Mouse (Mus musculus): ENCODE data around the gene Ccndbp1. TPM values are rescaled to one million over a fixed set of nuclear protein-coding genes. Genes with fewer than 3 reads are reported as not detected.

Gene Ccndbp1
- polyA plus RNA-seq, 1 experiment from 2014 or later, result 53.6 TPM

- WGBS, result 100% methylated on average over 1 of the region's 1 CpGs
Observed at GRCm38 (mm10) chr2:121039382-121039781, 31.2 kb downstream of the Ccndbp1 start.

GRCm38 (mm10) chr2:121041098-121041497, 32.9 kb downstream of the Ccndbp1 start:
- no peak overlapping the region for H3K27ac ChIP-seq (ENCODE audit: low read depth, low read length)
- H3K9me3 ChIP-seq (ENCODE audit: control insufficient read depth, low read length), result no peaks in the 10 kb centered on the region
- H3K4me2 ChIP-seq (replicated peaks; ENCODE audit: low read depth, low read length), result no peak overlapping the region
- no peak overlapping the region for H3K4me3 ChIP-seq (ENCODE audit: low read length)
- 38% methylated on average over 5 of the region's 5 CpGs for WGBS
- H3K4me1 ChIP-seq (ENCODE audit: control insufficient read depth, insufficient read depth, low read length), result no peaks in the 10 kb centered on the region
- H3K9ac ChIP-seq (ENCODE audit: low read depth, low read length), result no peak overlapping the region
- no peaks in the 10 kb centered on the region for H3K27me3 ChIP-seq (ENCODE audit: control insufficient read depth, insufficient read depth, low read length)
- ATAC-seq (ENCODE audit: low FRiP score, low TSS enrichment), result no peak
- no peaks in the 10 kb centered on the region for H3K36me3 ChIP-seq (ENCODE audit: control insufficient read depth, insufficient read depth, low read length)

More at GRCm38 (mm10) chr2:121039382-121039781, 31.2 kb downstream of the Ccndbp1 start:
- H3K4me2 ChIP-seq (replicated peaks; ENCODE audit: low read depth, low read length), result no peak overlapping the region
- no peak for ATAC-seq (ENCODE audit: low FRiP score, low TSS enrichment)
- H3K36me3 ChIP-seq (ENCODE audit: control insufficient read depth, insufficient read depth, low read length), result no peaks in the 10 kb centered on the region
- no peak overlapping the region for H3K9ac ChIP-seq (ENCODE audit: low read depth, low read length)
- H3K27ac ChIP-seq (ENCODE audit: low read depth, low read length), result no peak overlapping the region
- no peaks in the 10 kb centered on the region for H3K9me3 ChIP-seq (ENCODE audit: control insufficient read depth, low read length)
- no peak overlapping the region for H3K4me3 ChIP-seq (ENCODE audit: low read length)
- H3K4me1 ChIP-seq (ENCODE audit: control insufficient read depth, insufficient read depth, low read length), result no peaks in the 10 kb centered on the region
- H3K27me3 ChIP-seq (ENCODE audit: control insufficient read depth, insufficient read depth, low read length), result no peaks in the 10 kb centered on the region

- 77% methylated on average over 4 of the region's 4 CpGs for WGBS
- no peak overlapping the region for H3K4me3 ChIP-seq (ENCODE audit: low read length)
- H3K4me1 ChIP-seq (ENCODE audit: control insufficient read depth, insufficient read depth, low read length), result no peaks in the 10 kb centered on the region
- H3K27me3 ChIP-seq (ENCODE audit: control insufficient read depth, insufficient read depth, low read length), result no peaks in the 10 kb centered on the region
- H3K36me3 ChIP-seq (ENCODE audit: control insufficient read depth, insufficient read depth, low read length), result no peaks in the 10 kb centered on the region
- no peak overlapping the region for H3K4me2 ChIP-seq (replicated peaks; ENCODE audit: low read depth, low read length)
- no peak for ATAC-seq (ENCODE audit: low FRiP score, low TSS enrichment)
- H3K27ac ChIP-seq (ENCODE audit: low read depth, low read length), result no peak overlapping the region
- H3K9me3 ChIP-seq (ENCODE audit: control insufficient read depth, low read length), result no peaks in the 10 kb centered on the region
- no peak overlapping the region for H3K9ac ChIP-seq (ENCODE audit: low read depth, low read length)
Observed at GRCm38 (mm10) chr2:121045653-121046052, 37.5 kb downstream of the Ccndbp1 start.

- WGBS, result 91% methylated on average over 5 of the region's 5 CpGs
- Histone ChIP-seq H3K4me3 (ENCODE audit: low read length) (no peak overlapping the region), H3K9me3 (ENCODE audit: control insufficient read depth, low read length) (no peaks in the 10 kb centered on the region), H3K4me1 (ENCODE audit: control insufficient read depth, insufficient read depth, low read length) (no peaks in the 10 kb centered on the region), H3K4me2 (replicated peaks; ENCODE audit: low read depth, low read length) (no peak overlapping the region), H3K36me3 (ENCODE audit: control insufficient read depth, insufficient read depth, low read length) (no peaks in the 10 kb centered on the region), H3K27ac (ENCODE audit: low read depth, low read length) (no peak overlapping the region), H3K27me3 (ENCODE audit: control insufficient read depth, insufficient read depth, low read length) (no peaks in the 10 kb centered on the region), H3K9ac (ENCODE audit: low read depth, low read length) (no peak overlapping the region)
- ATAC-seq (ENCODE audit: low FRiP score, low TSS enrichment), result no peak
Observed at GRCm38 (mm10) chr2:121052176-121052575, 44.0 kb downstream of the Ccndbp1 start.

GRCm38 (mm10) chr2:121054060-121054459, 45.9 kb downstream of the Ccndbp1 start:
- Histone ChIP-seq H3K27me3 (ENCODE audit: control insufficient read depth, insufficient read depth, low read length) (no peaks in the 10 kb centered on the region), H3K36me3 (ENCODE audit: control insufficient read depth, insufficient read depth, low read length) (no peaks in the 10 kb centered on the region), H3K4me2 (replicated peaks; ENCODE audit: low read depth, low read length) (no peak overlapping the region), H3K27ac (ENCODE audit: low read depth, low read length) (no peak overlapping the region), H3K4me3 (ENCODE audit: low read length) (no peak overlapping the region), H3K4me1 (ENCODE audit: control insufficient read depth, insufficient read depth, low read length) (no peaks in the 10 kb centered on the region), H3K9ac (ENCODE audit: low read depth, low read length) (no peak overlapping the region), H3K9me3 (ENCODE audit: control insufficient read depth, low read length) (no peaks in the 10 kb centered on the region)
- no peak for ATAC-seq (ENCODE audit: low FRiP score, low TSS enrichment)
- 68% methylated on average over 2 of the region's 2 CpGs for WGBS

- Histone ChIP-seq H3K27ac (ENCODE audit: low read depth, low read length) (no peak overlapping the region), H3K4me3 (ENCODE audit: low read length) (no peak overlapping the region), H3K36me3 (ENCODE audit: control insufficient read depth, insufficient read depth, low read length) (no peaks in the 10 kb centered on the region), H3K27me3 (ENCODE audit: control insufficient read depth, insufficient read depth, low read length) (no peaks in the 10 kb centered on the region), H3K4me2 (replicated peaks; ENCODE audit: low read depth, low read length) (no peak overlapping the region), H3K9me3 (ENCODE audit: control insufficient read depth, low read length) (no peaks in the 10 kb centered on the region), H3K4me1 (ENCODE audit: control insufficient read depth, insufficient read depth, low read length) (no peaks in the 10 kb centered on the region), H3K9ac (ENCODE audit: low read depth, low read length) (no peak overlapping the region)
- 92% methylated on average over 6 of the region's 6 CpGs for WGBS
- ATAC-seq (ENCODE audit: low FRiP score, low TSS enrichment), result no peak
Observed at GRCm38 (mm10) chr2:121055915-121056314, 47.7 kb downstream of the Ccndbp1 start.

GRCm38 (mm10) chr2:121057997-121058396, 49.8 kb downstream of the Ccndbp1 start:
- H3K4me2 ChIP-seq (replicated peaks; ENCODE audit: low read depth, low read length), result no peak overlapping the region
- no peak overlapping the region for H3K9ac ChIP-seq (ENCODE audit: low read depth, low read length)
- H3K9me3 ChIP-seq (ENCODE audit: control insufficient read depth, low read length), result no peaks in the 10 kb centered on the region
- H3K36me3 ChIP-seq (ENCODE audit: control insufficient read depth, insufficient read depth, low read length), result no peaks in the 10 kb centered on the region
- WGBS, result 67% methylated on average over 6 of the region's 6 CpGs
- ATAC-seq (ENCODE audit: low FRiP score, low TSS enrichment), result no peak
- H3K4me3 ChIP-seq (ENCODE audit: low read length), result no peak overlapping the region
- H3K27me3 ChIP-seq (ENCODE audit: control insufficient read depth, insufficient read depth, low read length), result no peaks in the 10 kb centered on the region
- no peak overlapping the region for H3K27ac ChIP-seq (ENCODE audit: low read depth, low read length)
- H3K4me1 ChIP-seq (ENCODE audit: control insufficient read depth, insufficient read depth, low read length), result no peaks in the 10 kb centered on the region

- Histone ChIP-seq H3K9me3 (ENCODE audit: control insufficient read depth, low read length) (no peaks in the 10 kb centered on the region), H3K36me3 (ENCODE audit: control insufficient read depth, insufficient read depth, low read length) (no peaks in the 10 kb centered on the region), H3K27ac (ENCODE audit: low read depth, low read length) (peak overlapping the region; percentile 74; the same call in 1 of the 2 replicates), H3K4me2 (replicated peaks; ENCODE audit: low read depth, low read length) (no peak overlapping the region), H3K27me3 (ENCODE audit: control insufficient read depth, insufficient read depth, low read length) (no peaks in the 10 kb centered on the region), H3K4me1 (ENCODE audit: control insufficient read depth, insufficient read depth, low read length) (no peaks in the 10 kb centered on the region), H3K4me3 (ENCODE audit: low read length) (no peak overlapping the region), H3K9ac (ENCODE audit: low read depth, low read length) (no peak overlapping the region)
- WGBS, result 37% methylated on average over 2 of the region's 2 CpGs
- peak; percentile 68 for ATAC-seq (ENCODE audit: low FRiP score, low TSS enrichment)
Observed at GRCm38 (mm10) chr2:121061315-121061714, 53.1 kb downstream of the Ccndbp1 start.
